Mouse (Mus musculus) forebrain, embryonic 15.5 days (tissue): ENCODE results near the gene Pram1. TPM values are rescaled to one million over a fixed set of nuclear protein-coding genes. Genes with fewer than 3 reads are reported as not detected.
"Not testable (repeated sequence)": the region's sequence is repeated elsewhere in the genome, so short reads cannot be mapped to it uniquely, and the experiment has no call there.

Experiments used
- ATAC-seq: fragments of 200-750 bp; cut with Nextera tagmentation; replicated peaks from 2 replicates; pipeline ENCODE4 v1.8.0; 2017; ENCODE audit warnings: mild to moderate bottlenecking, moderate TSS enrichment, moderate library complexity
- H3K27ac ChIP-seq: fragments of 300-500 bp; sonication (generic); replicated peaks from 2 replicates; pipeline ENCODE4 v1.5.1; 2015; ENCODE audit warnings: mild to moderate bottlenecking, inconsistent platforms
- H3K27me3 ChIP-seq: fragments of 300-500 bp; sonication (generic); 2 replicates; pipeline ENCODE4 v1.6.1; 2015; ENCODE audit warnings: inconsistent platforms
- H3K36me3 ChIP-seq: fragments of 300-500 bp; sonication (generic); 2 replicates; pipeline ENCODE4 v1.6.1; 2015; ENCODE audit warnings: mild to moderate bottlenecking, inconsistent platforms
- H3K4me1 ChIP-seq: fragments of 300-500 bp; sonication (generic); 2 replicates; pipeline ENCODE4 v1.6.1; 2015; ENCODE audit warnings: inconsistent platforms
- H3K4me2 ChIP-seq: fragments of 300-500 bp; sonication (generic); replicated peaks from 2 replicates; pipeline ENCODE4 v1.6.1; 2015; ENCODE audit warnings: mild to moderate bottlenecking, inconsistent platforms
- H3K4me3 ChIP-seq: fragments of 300-500 bp; sonication (generic); 2 replicates; pipeline ENCODE4 v1.5.1; 2015; ENCODE audit warnings: mild to moderate bottlenecking, inconsistent platforms
- H3K9ac ChIP-seq: fragments of 300-500 bp; sonication (generic); replicated peaks from 2 replicates; pipeline ENCODE4 v1.6.1; 2015; ENCODE audit warnings: mild to moderate bottlenecking, inconsistent platforms
- H3K9me3 ChIP-seq: fragments of 300-500 bp; sonication (generic); 2 replicates; pipeline ENCODE4 v1.6.1; 2016; ENCODE audit warnings: inconsistent platforms
- WGBS: fragments of 180-500 bp; shearing (Covaris S2); methylation state at CpG from one replicate; pipeline ENCODE4 v1.1.7; 2015; ENCODE audit warnings: mixed read lengths; 5-methylcytosine and 5-hydroxymethylcytosine counted together
- polyA plus RNA-seq: library from polyadenylated mRNA; unstranded; fragments of >200 nt; fragmentation: Nextera tagmentation; extraction: Ambion mirVana; gene quantifications from 2 replicates; pipeline ENCODE4 v1.2.1, GENCODE M21; 2015

Gene Pram1
- 0.41 and 0.46 TPM in 2 replicates for polyA plus RNA-seq

DNA sequence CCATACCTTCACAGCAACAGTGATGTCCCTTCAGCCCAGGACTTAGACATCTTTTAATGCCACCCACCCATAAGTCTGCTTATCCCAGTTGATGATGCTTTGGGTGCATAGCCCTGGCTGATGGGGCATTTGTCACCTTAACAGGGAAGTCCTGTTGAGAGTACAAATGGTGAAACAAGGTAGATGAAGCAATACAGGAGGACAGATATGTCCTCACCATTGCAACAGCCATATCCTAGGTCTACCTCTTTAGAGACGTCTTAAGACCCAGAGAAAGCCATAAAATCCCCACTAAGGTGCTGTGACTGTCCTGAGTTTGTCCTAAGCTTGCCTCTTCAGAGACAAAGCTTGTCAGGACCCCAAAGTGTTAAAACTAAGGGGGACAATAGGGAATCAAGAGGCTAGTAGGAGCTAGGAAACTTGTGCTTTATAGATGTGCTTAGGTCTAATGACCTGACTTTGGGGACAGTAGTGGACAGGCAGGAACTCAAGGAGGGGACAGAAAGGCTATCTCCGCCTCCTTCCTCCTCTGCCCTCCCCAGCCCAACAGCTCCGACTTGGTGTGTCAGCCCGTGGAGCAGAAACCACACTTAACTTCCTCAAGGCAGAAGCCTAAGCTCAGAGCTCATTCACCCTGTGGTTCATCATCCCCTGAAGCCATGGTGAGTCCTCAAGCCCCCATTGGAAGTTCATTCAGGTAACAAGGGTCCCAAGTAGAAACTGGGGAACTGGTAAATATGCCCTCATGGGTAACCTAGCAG lies at the start of gene Pram1:
TSS of gene Pram1 (plus strand) at position 541 of the 761 bp plus-strand sequence.
- Histone ChIP-seq H3K4me2 (no peak within 1 kb of the TSS), H3K4me3 (no peak within 1 kb of the TSS), H3K9ac (no peak within 1 kb of the TSS), H3K36me3 (peaks cover 15% of the 10 kb centered on the region; the same call in 1 of the 2 replicates), H3K27ac (no peak within 1 kb of the TSS), H3K4me1 (no peaks in the 10 kb centered on the region), H3K27me3 (no peaks in the 10 kb centered on the region), H3K9me3 (no peaks in the 10 kb centered on the region)
- no peak for ATAC-seq
- WGBS = 94% methylated on average over 4 of the region's 4 CpGs

DNA sequence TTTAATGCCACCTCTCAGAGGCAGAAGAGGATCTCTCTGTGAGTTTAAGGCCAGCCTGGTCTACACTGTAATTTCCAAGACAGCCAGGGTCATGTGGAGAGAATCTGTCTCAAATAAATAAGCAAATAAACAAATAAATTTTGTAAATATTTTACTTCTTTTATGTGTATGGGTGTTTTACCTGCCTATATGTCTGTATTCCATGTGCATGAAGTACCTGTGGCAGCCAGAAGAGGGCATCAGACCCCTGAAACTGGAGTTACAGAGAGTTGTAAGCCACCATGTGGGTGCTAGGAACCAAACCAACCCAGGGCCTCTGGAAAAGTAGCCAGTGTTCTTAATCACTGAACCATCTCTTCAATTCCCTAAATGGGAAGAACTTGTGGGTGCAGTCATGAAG lies 40.6 kb upstream of the Pram1 start:
- Histone ChIP-seq H3K27me3 (no peaks in the 10 kb centered on the region), H3K4me1 (no peaks in the 10 kb centered on the region), H3K9me3 (no peaks in the 10 kb centered on the region), H3K27ac (no peak overlapping the region), H3K4me3 (no peak overlapping the region), H3K4me2 (no peak overlapping the region), H3K9ac (no peak overlapping the region), H3K36me3 (no peaks in the 10 kb centered on the region)
- ATAC-seq = no peak

DNA sequence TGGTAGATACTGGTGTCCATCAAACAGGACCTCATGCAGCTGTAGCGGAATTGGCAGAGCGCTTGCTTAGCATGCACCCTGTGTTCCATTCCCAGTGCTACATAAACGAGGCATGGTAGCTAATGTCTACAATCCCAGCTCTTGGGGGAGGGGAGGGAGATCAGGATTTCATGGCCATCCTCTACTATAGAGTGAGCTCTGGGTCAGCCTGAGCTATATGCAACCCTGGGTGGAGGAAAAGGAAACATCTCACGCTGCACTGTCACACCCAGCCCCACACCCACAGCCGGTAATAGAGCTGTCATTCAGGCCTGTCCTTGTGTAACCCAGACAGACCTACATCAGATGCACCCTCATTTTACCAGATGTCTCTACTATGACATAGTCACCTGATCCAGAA lies 39.4 kb upstream of the Pram1 start:
- no peaks in the 10 kb centered on the region for H3K4me1 ChIP-seq
- H3K9ac ChIP-seq = no peak overlapping the region
- no peaks in the 10 kb centered on the region for H3K36me3 ChIP-seq
- 93% methylated on average over 5 of the region's 5 CpGs for WGBS
- H3K27me3 ChIP-seq = no peaks in the 10 kb centered on the region
- no peak overlapping the region for H3K4me2 ChIP-seq
- ATAC-seq = no peak
- H3K27ac ChIP-seq = no peak overlapping the region
- no peaks in the 10 kb centered on the region for H3K9me3 ChIP-seq
- no peak overlapping the region for H3K4me3 ChIP-seq

DNA sequence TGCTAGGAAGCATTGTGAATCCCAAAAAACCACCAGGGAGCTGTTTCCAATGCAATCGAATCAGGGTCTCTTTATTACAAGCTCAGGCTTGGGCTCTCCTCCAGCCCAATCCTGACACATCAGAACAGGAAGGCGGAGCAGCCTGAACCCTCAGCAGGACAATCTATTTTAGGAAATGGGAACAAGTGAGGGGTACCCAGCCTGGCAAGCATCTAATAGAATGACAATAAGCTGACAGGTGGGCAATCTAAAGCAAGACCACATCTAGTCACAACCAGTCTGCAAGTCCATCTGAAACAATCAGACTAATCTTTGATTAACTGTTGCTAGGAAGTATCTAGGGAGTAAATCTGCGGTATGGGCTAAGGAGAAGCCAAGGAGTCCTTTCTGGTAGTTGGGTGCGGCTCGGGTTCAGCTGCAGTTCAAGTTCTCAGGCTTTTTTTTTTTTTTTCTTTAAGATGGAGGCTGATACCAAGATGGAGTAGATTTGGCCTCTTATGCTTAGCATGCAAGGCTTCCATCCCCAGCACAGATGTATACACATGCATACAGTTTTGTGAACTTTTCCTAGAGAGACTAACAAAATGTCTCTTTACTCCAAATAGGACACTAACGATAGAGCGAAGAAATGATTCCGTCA lies 37.9 kb upstream of the Pram1 start:
- no peak overlapping the region for H3K4me2 ChIP-seq
- H3K4me1 ChIP-seq = no peaks in the 10 kb centered on the region
- no peak overlapping the region for H3K4me3 ChIP-seq
- no peak overlapping the region for H3K9ac ChIP-seq
- no peaks in the 10 kb centered on the region for H3K27me3 ChIP-seq
- no peaks in the 10 kb centered on the region for H3K9me3 ChIP-seq
- no peak for ATAC-seq
- no peaks in the 10 kb centered on the region for H3K36me3 ChIP-seq
- WGBS = 89% methylated on average over 8 of the region's 8 CpGs
- no peak overlapping the region for H3K27ac ChIP-seq

DNA sequence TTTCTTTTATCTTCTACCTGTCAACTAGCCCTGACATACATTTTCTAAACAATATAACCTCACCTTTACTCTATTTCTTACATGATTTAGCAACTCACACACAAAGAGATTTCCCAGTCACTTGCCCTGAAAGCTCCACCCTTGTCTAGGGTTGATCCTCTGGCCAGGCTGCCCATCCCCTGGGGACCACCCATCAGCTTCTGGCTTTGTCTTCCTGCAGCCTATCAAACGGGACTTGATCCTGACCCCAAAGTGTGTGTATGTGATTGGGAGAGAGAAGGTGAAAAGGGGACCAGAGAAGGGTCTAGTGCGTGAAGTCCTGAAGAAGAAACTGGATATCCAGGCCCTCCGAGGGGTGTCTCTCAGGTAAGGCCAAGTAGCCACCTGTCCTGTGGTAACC lies 37.0 kb upstream of the Pram1 start:
- H3K27me3 ChIP-seq = no peaks in the 10 kb centered on the region
- no peak overlapping the region for H3K9ac ChIP-seq
- H3K4me1 ChIP-seq = no peaks in the 10 kb centered on the region
- H3K36me3 ChIP-seq = no peaks in the 10 kb centered on the region
- no peak for ATAC-seq
- no peaks in the 10 kb centered on the region for H3K9me3 ChIP-seq
- H3K4me3 ChIP-seq = no peak overlapping the region
- H3K27ac ChIP-seq = no peak overlapping the region
- H3K4me2 ChIP-seq = no peak overlapping the region
- WGBS = 70% methylated on average over 3 of the region's 3 CpGs

DNA sequence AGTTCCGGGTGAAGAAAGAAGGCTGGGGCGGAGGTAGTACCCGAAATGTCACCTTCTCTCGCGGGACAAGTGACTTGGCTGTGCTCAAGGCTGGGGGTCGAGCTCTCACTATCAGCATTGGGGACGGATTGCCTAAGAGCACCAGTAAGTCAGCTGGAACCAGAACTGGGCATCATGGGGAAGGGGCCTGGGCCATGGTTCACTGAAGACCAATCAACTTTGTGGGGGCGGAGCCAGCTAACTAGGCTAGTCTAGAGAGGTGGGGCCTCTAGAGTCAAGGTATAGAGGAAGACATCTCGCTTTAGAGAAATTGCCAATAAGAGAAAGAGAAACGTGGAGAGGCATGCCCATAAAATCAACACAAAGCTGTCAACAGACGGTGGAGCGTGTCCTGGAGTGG lies 35.9 kb upstream of the Pram1 start:
- ATAC-seq = no peak

DNA sequence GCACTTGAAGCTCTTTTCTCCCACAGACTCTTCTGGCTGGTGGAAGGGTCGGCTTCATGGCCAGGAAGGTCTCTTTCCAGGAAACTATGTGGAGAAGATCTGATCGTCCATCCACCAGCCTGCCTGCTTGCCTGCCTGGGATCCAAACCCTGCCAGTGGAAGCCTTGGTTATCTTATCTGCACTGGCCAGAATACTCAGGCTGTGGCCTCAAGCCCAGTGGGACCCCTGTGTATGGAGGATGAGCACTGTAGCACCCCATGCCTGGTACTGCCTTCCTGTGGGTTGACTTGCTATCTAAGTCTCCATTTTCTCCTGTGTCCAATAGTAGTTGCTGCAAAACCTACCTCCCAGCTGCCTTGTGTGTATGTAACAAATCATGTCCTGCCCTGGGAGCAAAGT lies 30.6 kb upstream of the Pram1 start:
- no peak for ATAC-seq
- Histone ChIP-seq H3K36me3 (no peaks in the 10 kb centered on the region), H3K4me3 (no peak overlapping the region), H3K4me1 (no peaks in the 10 kb centered on the region), H3K9me3 (no peaks in the 10 kb centered on the region), H3K4me2 (no peak overlapping the region), H3K27ac (no peak overlapping the region), H3K9ac (no peak overlapping the region), H3K27me3 (no peaks in the 10 kb centered on the region)
- WGBS = 89% methylated on average over 2 of the region's 2 CpGs

More for the DNA sequence above, 35.9 kb upstream of the Pram1 start:
- H3K27ac ChIP-seq = no peak overlapping the region
- no peak overlapping the region for H3K9ac ChIP-seq
- H3K4me1 ChIP-seq = no peaks in the 10 kb centered on the region
- H3K4me2 ChIP-seq = no peak overlapping the region
- no peaks in the 10 kb centered on the region for H3K27me3 ChIP-seq
- H3K4me3 ChIP-seq = no peak overlapping the region
- whole genome bisulfite sequencing = 83% methylated on average over 12 of the region's 12 CpGs
- no peaks in the 10 kb centered on the region for H3K36me3 ChIP-seq
- H3K9me3 ChIP-seq = no peaks in the 10 kb centered on the region

DNA sequence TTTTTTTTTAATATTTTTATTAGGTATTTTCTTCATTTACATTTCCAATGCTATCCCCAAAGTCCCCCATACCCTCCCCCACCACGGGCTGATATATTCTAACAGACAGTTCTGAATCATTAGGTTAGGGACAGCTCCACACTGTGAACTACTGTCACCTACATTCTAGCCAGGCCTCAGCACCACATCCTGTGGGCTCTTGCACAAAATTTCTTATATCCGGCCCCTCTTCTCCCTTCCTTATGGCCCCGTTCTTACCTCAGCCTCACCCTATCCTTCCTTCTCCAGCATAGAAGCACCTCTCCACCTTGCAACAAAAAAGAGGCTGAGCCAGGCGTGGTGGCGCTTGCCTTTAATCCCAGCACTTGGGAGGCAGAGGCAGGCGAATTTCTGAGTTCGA lies 27.3 kb upstream of the Pram1 start:
- ATAC-seq = no peak
- no peak overlapping the region for H3K27ac ChIP-seq
- H3K4me1 ChIP-seq = no peaks in the 10 kb centered on the region
- no peaks in the 10 kb centered on the region for H3K9me3 ChIP-seq
- H3K4me3 ChIP-seq = no peak overlapping the region
- H3K4me2 ChIP-seq = no peak overlapping the region
- 90% methylated on average over 7 of the region's 7 CpGs for WGBS
- no peak overlapping the region for H3K9ac ChIP-seq
- no peaks in the 10 kb centered on the region for H3K36me3 ChIP-seq
- H3K27me3 ChIP-seq = no peaks in the 10 kb centered on the region

DNA sequence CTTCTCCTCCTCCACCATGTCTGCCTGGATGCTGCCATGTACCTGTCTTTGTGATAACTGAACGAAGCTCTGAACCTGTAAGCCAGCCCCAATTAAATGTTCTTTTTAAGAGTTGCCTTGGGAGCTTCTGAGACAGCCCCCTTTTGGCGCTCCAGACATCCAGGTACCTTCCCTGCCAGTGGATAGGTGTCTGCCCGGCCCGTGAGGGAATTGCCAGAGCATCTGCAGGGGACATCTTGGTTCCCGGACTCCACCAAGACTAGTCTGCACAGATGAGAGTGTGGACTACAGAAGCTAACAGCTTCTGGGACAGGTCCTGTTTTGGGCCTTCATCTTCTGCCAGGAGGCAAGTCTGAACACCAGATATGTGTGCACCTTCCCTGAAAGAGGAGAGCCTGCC lies 24.1 kb upstream of the Pram1 start:
- H3K4me3 ChIP-seq = not testable (repeated sequence)
- WGBS = 83% methylated on average over 5 of the region's 5 CpGs

DNA sequence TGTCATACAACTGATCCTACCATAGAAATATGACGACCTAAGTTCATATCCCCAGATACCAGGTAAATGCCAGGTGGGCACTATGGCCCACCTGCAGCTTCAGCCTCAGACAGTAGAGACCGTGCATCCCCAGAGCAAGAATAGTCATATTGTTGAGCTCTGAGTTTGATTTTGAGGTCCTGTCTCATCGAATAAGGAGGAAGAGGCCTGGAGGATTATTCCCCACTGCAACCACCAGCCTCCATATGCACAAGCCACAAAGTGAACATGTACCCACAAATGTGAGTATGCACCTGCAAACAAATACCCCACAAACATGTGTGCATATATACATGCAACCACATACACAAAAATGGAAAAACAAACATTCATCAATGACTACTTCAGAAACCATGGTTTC lies 10.6 kb upstream of the Pram1 start:
- ATAC-seq = no peak
- Histone ChIP-seq H3K36me3 (peaks cover 12% of the 10 kb centered on the region; the same call in 1 of the 2 replicates), H3K27me3 (no peaks in the 10 kb centered on the region)

More for the DNA sequence above, 24.1 kb upstream of the Pram1 start:
- H3K27me3 ChIP-seq, H3K9me3 ChIP-seq, H3K4me2 ChIP-seq, H3K36me3 ChIP-seq, H3K27ac ChIP-seq, H3K4me1 ChIP-seq, ATAC-seq, H3K9ac ChIP-seq: not testable (repeated sequence)

DNA sequence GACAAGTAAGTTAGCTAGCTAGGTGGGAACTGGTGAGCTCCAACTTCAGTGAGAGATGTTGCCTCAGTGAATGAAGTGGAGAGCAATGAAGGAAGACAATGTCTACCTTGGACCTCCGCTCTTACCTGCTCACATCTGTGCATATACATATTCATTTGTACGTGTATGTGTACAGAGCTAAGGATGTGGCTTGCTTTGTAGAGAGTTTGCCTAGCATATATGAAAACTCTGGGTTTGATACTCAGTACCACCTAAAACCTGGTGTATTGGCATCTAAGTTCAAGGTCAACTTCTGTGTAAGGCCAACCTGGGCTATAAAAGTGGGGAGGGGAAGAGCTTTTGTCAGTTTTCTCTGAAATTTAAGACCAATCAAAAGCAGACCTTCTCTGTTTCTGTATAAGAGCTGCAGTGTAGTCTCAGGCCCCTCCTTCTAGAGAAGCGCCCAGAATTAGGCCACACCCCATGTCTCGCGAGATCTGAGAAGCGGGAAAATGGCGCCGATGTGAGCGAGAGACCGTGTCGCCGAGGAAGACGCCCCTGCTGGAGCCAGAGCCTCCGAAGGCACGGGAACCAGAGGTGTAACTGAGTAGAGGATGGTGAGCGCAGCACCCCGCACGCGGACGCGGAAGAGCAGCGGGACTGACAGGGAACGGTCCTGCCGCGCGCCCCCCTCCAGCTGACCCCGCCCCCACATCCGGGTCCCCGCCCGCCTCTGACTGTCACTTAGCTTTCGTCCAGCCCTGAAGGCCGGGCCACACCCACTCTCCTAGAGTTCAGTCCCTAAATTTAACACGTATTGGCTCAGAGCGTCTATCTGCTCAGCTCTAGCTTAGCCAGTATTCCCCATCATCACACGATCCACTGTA lies 9.0 kb upstream of the Pram1 start, which contains the start of gene Zfp414:
TSS of gene Zfp414 (plus strand) at position 470 of the 866 bp plus-strand sequence.
- Histone ChIP-seq H3K9ac (peak within 1 kb of the TSS; percentile 65), H3K4me2 (peak within 1 kb of the TSS; percentile 61), H3K36me3 (peaks cover 12% of the 10 kb centered on the region; the same call in 1 of the 2 replicates), H3K4me1 (peaks cover 31% of the 10 kb centered on the region), H3K4me3 (peak within 1 kb of the TSS; percentile 59), H3K9me3 (no peaks in the 10 kb centered on the region), H3K27ac (peak within 1 kb of the TSS; percentile 95), H3K27me3 (no peaks in the 10 kb centered on the region)
- WGBS = 3% methylated on average over 35 of the region's 35 CpGs
- ATAC-seq = peak; percentile 96

More for the DNA sequence above, 10.6 kb upstream of the Pram1 start:
- Histone ChIP-seq H3K27ac (no peak overlapping the region), H3K9me3 (no peaks in the 10 kb centered on the region), H3K4me2 (no peak overlapping the region), H3K4me1 (peaks cover 31% of the 10 kb centered on the region), H3K4me3 (no peak overlapping the region), H3K9ac (no peak overlapping the region)
- 91% methylated on average over 3 of the region's 3 CpGs for WGBS
